Mouse (Mus musculus): ENCODE measurements around the gene Zbtb6. TPM values are rescaled to one million over a fixed set of nuclear protein-coding genes. Genes with fewer than 3 reads are reported as not detected.
A peak's percentile ranks its signal among the peaks of the same experiment; 100 is the strongest.

Gene Zbtb6
- total and polyA plus RNA-seq, 3 experiments = 0.98 to 48.2 (median 33.8) TPM

DNA sequence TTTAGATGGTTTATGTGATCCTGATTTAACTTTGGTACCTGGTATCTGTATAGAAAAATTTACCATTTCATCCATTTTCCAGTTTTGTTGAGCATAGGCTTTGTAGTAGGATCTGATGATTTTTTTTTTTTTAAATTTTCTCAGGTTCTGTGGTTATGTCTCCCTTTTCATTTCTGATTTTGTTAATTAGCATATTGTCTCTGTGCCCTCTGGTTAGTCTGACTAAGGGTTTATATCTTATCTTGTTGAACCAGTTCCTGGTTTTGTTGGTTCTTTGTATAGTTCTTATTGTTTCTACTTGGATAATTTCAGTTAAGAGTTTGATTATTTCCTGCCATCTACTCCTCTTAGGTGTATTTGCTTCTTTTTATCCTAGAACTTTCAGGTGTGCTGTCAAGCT, 36.6 kb upstream of the Zbtb6 start:
- no peaks in the 10 kb centered on the region for H3K27me3 ChIP-seq (ENCODE audit: insufficient read depth, low read length)
- H3K4me3 ChIP-seq (ENCODE audit: low read depth, low read length) = no peak overlapping the region
- DNase-seq (ENCODE audit: low spot score) (no peak), ATAC-seq (ENCODE audit: extremely low read depth, insufficient number of reproducible peaks, low FRiP score, poor library complexity, severe bottlenecking) (peak; percentile 45)
- H3K9me3 ChIP-seq (replicated peaks) = peaks cover 4% of the 10 kb centered on the region
- H3K4me1 ChIP-seq (ENCODE audit: insufficient read depth, low read depth, low read length) = peaks cover 22% of the 10 kb centered on the region
- TF ChIP-seq GATA2 (IDR thresholded peaks at IDR 0.05; ENCODE audit: borderline replicate concordance, low read depth, low read length) = no peak
- TF ChIP-seq POLR2AphosphoS5 (IDR thresholded peaks at IDR 0.05; ENCODE audit: insufficient replicate concordance, low read depth, low read length) = no peak
- no peak for TF ChIP-seq GATA1 (IDR thresholded peaks at IDR 0.05; ENCODE audit: borderline replicate concordance, low read length)
- no peak for TF ChIP-seq CTCF (IDR thresholded peaks at IDR 0.05; ENCODE audit: low read depth, low read length)
- TF ChIP-seq TAL1 (conservative IDR thresholded peaks at IDR 0.05; ENCODE audit: low read depth, low read length) = no peak
- peaks cover 37% of the 10 kb centered on the region for H3K36me3 ChIP-seq (replicated peaks)

DNA sequence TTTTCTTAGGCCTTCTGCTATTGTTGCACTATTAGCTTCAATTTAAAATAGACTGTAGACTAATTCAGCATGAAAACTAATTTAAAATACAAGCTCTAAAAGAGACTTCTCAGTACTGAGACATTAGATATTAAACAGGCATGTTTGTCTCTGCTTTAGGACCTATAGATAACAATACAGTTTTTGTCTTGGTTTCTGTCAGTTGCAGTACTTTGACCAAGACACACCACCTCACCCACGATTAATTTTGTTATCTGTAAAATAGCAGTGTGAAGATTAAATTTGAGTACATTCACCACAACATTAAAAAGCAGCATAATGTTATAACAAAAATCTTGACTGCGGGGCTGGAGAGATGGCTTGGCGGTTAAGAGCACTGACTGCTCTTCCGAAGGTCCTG, 23.3 kb upstream of the Zbtb6 start:
- ATAC-seq (ENCODE audit: extremely low read depth, insufficient number of reproducible peaks, low FRiP score, poor library complexity, severe bottlenecking) (no peak), DNase-seq (ENCODE audit: low spot score) (no peak)
- Histone ChIP-seq H3K36me3 (replicated peaks) (peaks cover 16% of the 10 kb centered on the region), H3K27me3 (ENCODE audit: insufficient read depth, low read length) (no peaks in the 10 kb centered on the region), H3K4me3 (ENCODE audit: low read depth, low read length) (no peak overlapping the region), H3K4me1 (ENCODE audit: insufficient read depth, low read depth, low read length) (0 out of 2 replicates have a peak, but pooled peaks cover 5% of the 10 kb centered on the region), H3K9me3 (replicated peaks) (no peaks in the 10 kb centered on the region)
- no peak for TF ChIP-seq TAL1 (conservative IDR thresholded peaks at IDR 0.05; ENCODE audit: low read depth, low read length)
- TF ChIP-seq CTCF (IDR thresholded peaks at IDR 0.05; ENCODE audit: low read depth, low read length) = no peak
- no peak for TF ChIP-seq GATA1 (IDR thresholded peaks at IDR 0.05; ENCODE audit: borderline replicate concordance, low read length)
- TF ChIP-seq GATA2 (IDR thresholded peaks at IDR 0.05; ENCODE audit: borderline replicate concordance, low read depth, low read length) = no peak
- TF ChIP-seq POLR2AphosphoS5 (IDR thresholded peaks at IDR 0.05; ENCODE audit: insufficient replicate concordance, low read depth, low read length) = no peak

GRCm38 (mm10) chr2:37460707-37461106, 17.7 kb upstream of the Zbtb6 start:
- Histone ChIP-seq H3K4me3 (ENCODE audit: low read depth, low read length) (no peak overlapping the region), H3K9me3 (replicated peaks) (peaks cover 4% of the 10 kb centered on the region; the same call in 1 of the 2 replicates), H3K36me3 (replicated peaks) (peaks cover 10% of the 10 kb centered on the region), H3K27me3 (ENCODE audit: insufficient read depth, low read length) (no peaks in the 10 kb centered on the region), H3K4me1 (ENCODE audit: insufficient read depth, low read depth, low read length) (peaks cover 4% of the 10 kb centered on the region; the same call in 1 of the 2 replicates)
- DNase-seq (ENCODE audit: low spot score) (no peak), ATAC-seq (ENCODE audit: extremely low read depth, insufficient number of reproducible peaks, low FRiP score, poor library complexity, severe bottlenecking) (no peak)
- TF ChIP-seq POLR2AphosphoS5 (IDR thresholded peaks at IDR 0.05; ENCODE audit: insufficient replicate concordance, low read depth, low read length) (no peak), CTCF (IDR thresholded peaks at IDR 0.05; ENCODE audit: low read depth, low read length) (no peak), GATA1 (IDR thresholded peaks at IDR 0.05; ENCODE audit: borderline replicate concordance, low read length) (no peak), TAL1 (conservative IDR thresholded peaks at IDR 0.05; ENCODE audit: low read depth, low read length) (no peak), GATA2 (IDR thresholded peaks at IDR 0.05; ENCODE audit: borderline replicate concordance, low read depth, low read length) (no peak)

DNA sequence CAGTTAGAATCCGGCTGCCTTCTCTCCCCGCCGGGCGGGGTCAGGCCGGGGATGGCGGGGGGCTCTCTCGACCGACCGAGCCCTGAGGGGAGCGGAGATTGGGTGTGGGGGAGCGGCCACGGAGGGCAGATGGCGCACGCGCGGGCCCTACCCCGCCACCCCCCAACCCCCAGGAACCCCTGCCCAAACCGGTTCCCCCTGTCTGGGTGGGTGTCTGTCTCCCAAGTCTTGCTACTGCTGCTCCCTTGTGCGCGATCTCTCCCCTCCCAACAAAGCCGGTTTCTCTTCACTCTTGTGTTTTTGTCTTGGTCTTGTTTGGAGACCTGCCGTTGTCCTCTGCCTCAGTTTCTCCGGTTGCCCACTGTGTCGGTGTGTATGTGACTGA, 9.4 kb upstream of the Zbtb6 start:
- Histone ChIP-seq H3K4me1 (ENCODE audit: insufficient read depth, low read depth, low read length) (peaks cover 28% of the 10 kb centered on the region), H3K4me3 (ENCODE audit: low read depth, low read length) (peak overlapping the region; percentile 82), H3K9me3 (replicated peaks) (no peaks in the 10 kb centered on the region), H3K27me3 (ENCODE audit: insufficient read depth, low read length) (no peaks in the 10 kb centered on the region), H3K36me3 (replicated peaks) (peaks cover 12% of the 10 kb centered on the region)
- no peak for TF ChIP-seq CTCF (IDR thresholded peaks at IDR 0.05; ENCODE audit: low read depth, low read length)
- no peak for TF ChIP-seq POLR2AphosphoS5 (IDR thresholded peaks at IDR 0.05; ENCODE audit: insufficient replicate concordance, low read depth, low read length)
- no peak for TF ChIP-seq GATA1 (IDR thresholded peaks at IDR 0.05; ENCODE audit: borderline replicate concordance, low read length)
- TF ChIP-seq GATA2 (IDR thresholded peaks at IDR 0.05; ENCODE audit: borderline replicate concordance, low read depth, low read length) = no peak
- no peak for TF ChIP-seq TAL1 (conservative IDR thresholded peaks at IDR 0.05; ENCODE audit: low read depth, low read length)
- no peak for ATAC-seq (ENCODE audit: extremely low read depth, insufficient number of reproducible peaks, low FRiP score, poor library complexity, severe bottlenecking)
- no peak for DNase-seq (ENCODE audit: low spot score)

DNA sequence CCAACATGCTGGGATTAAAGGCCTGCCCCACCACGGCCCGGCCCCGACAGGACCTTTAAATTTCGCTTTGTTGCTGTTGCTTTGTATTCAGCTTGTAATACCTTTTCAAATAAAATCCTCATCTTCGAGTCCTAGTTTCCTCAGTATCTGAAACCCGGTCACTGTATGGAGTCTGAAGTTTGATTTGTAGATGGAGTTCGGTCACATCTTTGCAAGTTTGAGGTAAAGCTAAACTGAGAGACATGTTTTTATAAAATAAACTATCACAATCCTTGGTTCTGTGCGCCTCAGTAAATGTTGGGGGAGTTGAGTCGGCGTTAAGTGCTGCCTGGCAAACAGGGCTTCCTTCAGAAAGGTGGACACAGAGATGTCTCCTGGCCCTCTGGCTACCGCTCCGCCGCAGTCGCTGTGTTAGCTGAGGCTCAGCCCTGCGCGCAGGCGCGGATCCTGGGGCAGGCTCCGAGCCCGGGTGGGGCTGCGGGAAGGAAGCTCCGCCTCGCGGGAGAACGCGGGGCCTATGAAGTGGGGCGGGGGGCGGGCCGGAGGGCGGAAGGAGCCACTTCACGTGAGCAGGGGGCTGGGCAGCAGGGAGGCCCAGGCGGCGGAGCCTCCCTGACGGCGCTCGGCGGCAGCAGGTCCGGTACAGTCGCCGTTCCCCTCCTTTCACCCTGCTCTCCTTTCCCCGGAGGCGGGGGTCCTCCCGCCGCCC, 8.8 kb upstream of the Zbtb6 start:
- Histone ChIP-seq H3K27me3 (ENCODE audit: insufficient read depth, low read length) (no peaks in the 10 kb centered on the region), H3K4me1 (ENCODE audit: insufficient read depth, low read depth, low read length) (peaks cover 28% of the 10 kb centered on the region), H3K36me3 (replicated peaks) (peaks cover 16% of the 10 kb centered on the region), H3K9me3 (replicated peaks) (no peaks in the 10 kb centered on the region), H3K4me3 (ENCODE audit: low read depth, low read length) (peak overlapping the region; percentile 82)
- DNase-seq (ENCODE audit: low spot score) (peak; percentile 96), ATAC-seq (ENCODE audit: extremely low read depth, insufficient number of reproducible peaks, low FRiP score, poor library complexity, severe bottlenecking) (peak; percentile 88)
- TF ChIP-seq TAL1 (conservative IDR thresholded peaks at IDR 0.05; ENCODE audit: low read depth, low read length) (no peak), POLR2AphosphoS5 (IDR thresholded peaks at IDR 0.05; ENCODE audit: insufficient replicate concordance, low read depth, low read length) (no peak), CTCF (IDR thresholded peaks at IDR 0.05; ENCODE audit: low read depth, low read length) (no peak), GATA1 (IDR thresholded peaks at IDR 0.05; ENCODE audit: borderline replicate concordance, low read length) (no peak), GATA2 (IDR thresholded peaks at IDR 0.05; ENCODE audit: borderline replicate concordance, low read depth, low read length) (no peak)

DNA sequence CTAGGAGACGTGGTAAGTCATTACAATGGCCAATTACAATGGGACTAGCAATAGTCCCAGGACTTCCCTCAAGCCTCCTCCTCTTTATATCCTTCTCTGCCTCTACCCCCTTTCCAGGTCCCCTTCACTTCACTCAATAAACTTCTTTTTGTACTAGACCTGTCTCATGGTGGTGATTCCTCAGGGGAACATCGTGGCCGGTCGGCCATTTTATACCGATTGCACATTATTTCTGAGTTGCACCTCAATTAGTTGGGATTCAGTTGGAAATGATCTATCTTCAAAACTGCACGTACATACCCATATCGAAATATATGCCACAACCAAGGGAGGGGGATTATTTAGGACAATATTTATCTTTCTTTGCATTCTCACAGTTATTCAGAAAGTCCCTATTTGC, 11.4 kb downstream of the Zbtb6 start:
- Histone ChIP-seq H3K4me3 (ENCODE audit: low read depth, low read length) (peak overlapping the region; percentile 96), H3K4me1 (ENCODE audit: insufficient read depth, low read depth, low read length) (peaks cover 36% of the 10 kb centered on the region), H3K9me3 (replicated peaks) (no peaks in the 10 kb centered on the region), H3K36me3 (replicated peaks) (peaks cover 39% of the 10 kb centered on the region), H3K27me3 (ENCODE audit: insufficient read depth, low read length) (no peaks in the 10 kb centered on the region)
- ATAC-seq (ENCODE audit: extremely low read depth, insufficient number of reproducible peaks, low FRiP score, poor library complexity, severe bottlenecking) (no peak), DNase-seq (ENCODE audit: low spot score) (no peak)
- no peak for TF ChIP-seq GATA2 (IDR thresholded peaks at IDR 0.05; ENCODE audit: borderline replicate concordance, low read depth, low read length)
- TF ChIP-seq TAL1 (conservative IDR thresholded peaks at IDR 0.05; ENCODE audit: low read depth, low read length) = no peak
- no peak for TF ChIP-seq CTCF (IDR thresholded peaks at IDR 0.05; ENCODE audit: low read depth, low read length)
- TF ChIP-seq POLR2AphosphoS5 (IDR thresholded peaks at IDR 0.05; ENCODE audit: insufficient replicate concordance, low read depth, low read length) = no peak
- no peak for TF ChIP-seq GATA1 (IDR thresholded peaks at IDR 0.05; ENCODE audit: borderline replicate concordance, low read length)
